Mouse (Mus musculus): ENCODE results near the gene Fmn2. TPM values are rescaled to one million over a fixed set of nuclear protein-coding genes. Genes with fewer than 3 reads are reported as not detected.

The Fmn2 gene
- polyA plus RNA-seq, 1 experiment from 2014 or later, result 0.41 TPM

- Histone ChIP-seq H3K4me2 (no peak overlapping the region), H3K9me3 (ENCODE audit: control insufficient read depth, low read length) (no peaks in the 10 kb centered on the region), H3K36me3 (ENCODE audit: control insufficient read depth, insufficient read depth, low read length) (no peaks in the 10 kb centered on the region), H3K4me3 (ENCODE audit: low read depth, low read length) (no peak overlapping the region), H3K27ac (ENCODE audit: low read depth, low read length) (no peak overlapping the region), H3K27me3 (replicated peaks; ENCODE audit: control insufficient read depth, insufficient read depth, low read length) (no peaks in the 10 kb centered on the region), H3K4me1 (replicated peaks; ENCODE audit: control insufficient read depth, insufficient read depth, low read length) (no peaks in the 10 kb centered on the region), H3K9ac (ENCODE audit: low read depth, low read length) (no peak overlapping the region)
- DNase-seq (ENCODE audit: low spot score) (no peak), ATAC-seq (replicated peaks; ENCODE audit: low FRiP score) (no peak)
- WGBS, result 88% methylated on average over 6 of the region's 6 CpGs
Measured at GRCm38 (mm10) chr1:174759354-174759753, 257.7 kb downstream of the Fmn2 start.

- no peak for DNase-seq (ENCODE audit: low spot score)
- no peak overlapping the region for H3K27ac ChIP-seq (ENCODE audit: low read depth, low read length)
- H3K9me3 ChIP-seq (ENCODE audit: control insufficient read depth, low read length), result no peaks in the 10 kb centered on the region
- H3K4me3 ChIP-seq (ENCODE audit: low read depth, low read length), result no peak overlapping the region
- no peaks in the 10 kb centered on the region for H3K27me3 ChIP-seq (replicated peaks; ENCODE audit: control insufficient read depth, insufficient read depth, low read length)
- WGBS, result 34% methylated on average over 2 of the region's 2 CpGs
- no peaks in the 10 kb centered on the region for H3K36me3 ChIP-seq (ENCODE audit: control insufficient read depth, insufficient read depth, low read length)
- no peak overlapping the region for H3K9ac ChIP-seq (ENCODE audit: low read depth, low read length)
- H3K4me2 ChIP-seq, result no peak overlapping the region
- ATAC-seq (replicated peaks; ENCODE audit: low FRiP score), result no peak
- H3K4me1 ChIP-seq (replicated peaks; ENCODE audit: control insufficient read depth, insufficient read depth, low read length), result no peaks in the 10 kb centered on the region
Measured at GRCm38 (mm10) chr1:174765757-174766156, 264.1 kb downstream of the Fmn2 start.

- Histone ChIP-seq H3K9ac (ENCODE audit: low read depth, low read length) (no peak overlapping the region), H3K9me3 (ENCODE audit: control insufficient read depth, low read length) (no peaks in the 10 kb centered on the region), H3K36me3 (ENCODE audit: control insufficient read depth, insufficient read depth, low read length) (no peaks in the 10 kb centered on the region), H3K27me3 (replicated peaks; ENCODE audit: control insufficient read depth, insufficient read depth, low read length) (no peaks in the 10 kb centered on the region), H3K27ac (ENCODE audit: low read depth, low read length) (no peak overlapping the region), H3K4me1 (replicated peaks; ENCODE audit: control insufficient read depth, insufficient read depth, low read length) (no peaks in the 10 kb centered on the region), H3K4me2 (no peak overlapping the region), H3K4me3 (ENCODE audit: low read depth, low read length) (no peak overlapping the region)
- WGBS, result 92% methylated on average over 3 of the region's 3 CpGs
- no peak for DNase-seq (ENCODE audit: low spot score)
- no peak for ATAC-seq (replicated peaks; ENCODE audit: low FRiP score)
Measured at GRCm38 (mm10) chr1:174766852-174767251, 265.2 kb downstream of the Fmn2 start.

- Histone ChIP-seq H3K36me3 (ENCODE audit: control insufficient read depth, insufficient read depth, low read length) (no peaks in the 10 kb centered on the region), H3K4me2 (no peak overlapping the region), H3K27me3 (replicated peaks; ENCODE audit: control insufficient read depth, insufficient read depth, low read length) (no peaks in the 10 kb centered on the region), H3K9me3 (ENCODE audit: control insufficient read depth, low read length) (no peaks in the 10 kb centered on the region), H3K9ac (ENCODE audit: low read depth, low read length) (no peak overlapping the region), H3K4me3 (ENCODE audit: low read depth, low read length) (no peak overlapping the region), H3K4me1 (replicated peaks; ENCODE audit: control insufficient read depth, insufficient read depth, low read length) (no peaks in the 10 kb centered on the region), H3K27ac (ENCODE audit: low read depth, low read length) (no peak overlapping the region)
- WGBS, result 83% methylated on average over 4 of the region's 4 CpGs
- DNase-seq (ENCODE audit: low spot score) (no peak), ATAC-seq (replicated peaks; ENCODE audit: low FRiP score) (no peak)
Measured at GRCm38 (mm10) chr1:174771871-174772281, 270.3 kb downstream of the Fmn2 start.

- no peak overlapping the region for H3K27ac ChIP-seq (ENCODE audit: low read depth, low read length)
- 85% methylated on average over 4 of the region's 4 CpGs for WGBS
- no peaks in the 10 kb centered on the region for H3K36me3 ChIP-seq (ENCODE audit: control insufficient read depth, insufficient read depth, low read length)
- no peak for ATAC-seq (replicated peaks; ENCODE audit: low FRiP score)
- H3K4me3 ChIP-seq (ENCODE audit: low read depth, low read length), result no peak overlapping the region
- no peak overlapping the region for H3K4me2 ChIP-seq
- DNase-seq (ENCODE audit: low spot score), result no peak
- H3K9ac ChIP-seq (ENCODE audit: low read depth, low read length), result no peak overlapping the region
- no peaks in the 10 kb centered on the region for H3K9me3 ChIP-seq (ENCODE audit: control insufficient read depth, low read length)
- no peaks in the 10 kb centered on the region for H3K27me3 ChIP-seq (replicated peaks; ENCODE audit: control insufficient read depth, insufficient read depth, low read length)
- H3K4me1 ChIP-seq (replicated peaks; ENCODE audit: control insufficient read depth, insufficient read depth, low read length), result no peaks in the 10 kb centered on the region
Measured at GRCm38 (mm10) chr1:174781037-174781436, 279.4 kb downstream of the Fmn2 start.

- Histone ChIP-seq H3K27me3 (replicated peaks; ENCODE audit: control insufficient read depth, insufficient read depth, low read length) (no peaks in the 10 kb centered on the region), H3K4me3 (ENCODE audit: low read depth, low read length) (no peak overlapping the region), H3K4me2 (no peak overlapping the region), H3K9me3 (ENCODE audit: control insufficient read depth, low read length) (no peaks in the 10 kb centered on the region), H3K4me1 (replicated peaks; ENCODE audit: control insufficient read depth, insufficient read depth, low read length) (no peaks in the 10 kb centered on the region), H3K27ac (ENCODE audit: low read depth, low read length) (no peak overlapping the region), H3K9ac (ENCODE audit: low read depth, low read length) (no peak overlapping the region), H3K36me3 (ENCODE audit: control insufficient read depth, insufficient read depth, low read length) (no peaks in the 10 kb centered on the region)
- ATAC-seq (replicated peaks; ENCODE audit: low FRiP score) (no peak), DNase-seq (ENCODE audit: low spot score) (no peak)
- WGBS, result 83% methylated on average over 2 of the region's 2 CpGs
Measured at GRCm38 (mm10) chr1:174788617-174789016, 287.0 kb downstream of the Fmn2 start.

- Histone ChIP-seq H3K9ac (ENCODE audit: low read depth, low read length) (no peak overlapping the region), H3K27ac (ENCODE audit: low read depth, low read length) (no peak overlapping the region), H3K27me3 (replicated peaks; ENCODE audit: control insufficient read depth, insufficient read depth, low read length) (no peaks in the 10 kb centered on the region), H3K4me3 (ENCODE audit: low read depth, low read length) (no peak overlapping the region), H3K9me3 (ENCODE audit: control insufficient read depth, low read length) (no peaks in the 10 kb centered on the region), H3K36me3 (ENCODE audit: control insufficient read depth, insufficient read depth, low read length) (no peaks in the 10 kb centered on the region), H3K4me1 (replicated peaks; ENCODE audit: control insufficient read depth, insufficient read depth, low read length) (no peaks in the 10 kb centered on the region), H3K4me2 (no peak overlapping the region)
- 60% methylated on average over 4 of the region's 4 CpGs for WGBS
- DNase-seq (ENCODE audit: low spot score) (no peak), ATAC-seq (replicated peaks; ENCODE audit: low FRiP score) (no peak)
Measured at GRCm38 (mm10) chr1:174811846-174812245, 310.2 kb downstream of the Fmn2 start.

GRCm38 (mm10) chr1:174826562-174826961, 324.9 kb downstream of the Fmn2 start:
- Histone ChIP-seq H3K4me1 (replicated peaks; ENCODE audit: control insufficient read depth, insufficient read depth, low read length) (no peaks in the 10 kb centered on the region), H3K4me2 (no peak overlapping the region), H3K4me3 (ENCODE audit: low read depth, low read length) (no peak overlapping the region), H3K9ac (ENCODE audit: low read depth, low read length) (no peak overlapping the region), H3K27me3 (replicated peaks; ENCODE audit: control insufficient read depth, insufficient read depth, low read length) (no peaks in the 10 kb centered on the region), H3K9me3 (ENCODE audit: control insufficient read depth, low read length) (no peaks in the 10 kb centered on the region), H3K36me3 (ENCODE audit: control insufficient read depth, insufficient read depth, low read length) (no peaks in the 10 kb centered on the region), H3K27ac (ENCODE audit: low read depth, low read length) (no peak overlapping the region)
- no peak for ATAC-seq (replicated peaks; ENCODE audit: low FRiP score)
- 57% methylated on average over 8 of the region's 8 CpGs for WGBS
- DNase-seq (ENCODE audit: low spot score), result no peak

GRCm38 (mm10) chr1:174836861-174837260, 335.2 kb downstream of the Fmn2 start:
- Histone ChIP-seq H3K4me3 (ENCODE audit: low read depth, low read length) (no peak overlapping the region), H3K4me2 (no peak overlapping the region), H3K4me1 (replicated peaks; ENCODE audit: control insufficient read depth, insufficient read depth, low read length) (no peaks in the 10 kb centered on the region), H3K9me3 (ENCODE audit: control insufficient read depth, low read length) (0 out of 2 replicates have a peak, but pooled peaks cover 3% of the 10 kb centered on the region), H3K36me3 (ENCODE audit: control insufficient read depth, insufficient read depth, low read length) (no peaks in the 10 kb centered on the region), H3K9ac (ENCODE audit: low read depth, low read length) (no peak overlapping the region), H3K27me3 (replicated peaks; ENCODE audit: control insufficient read depth, insufficient read depth, low read length) (no peaks in the 10 kb centered on the region), H3K27ac (ENCODE audit: low read depth, low read length) (no peak overlapping the region)
- WGBS, result 89% methylated on average over 23 of the region's 23 CpGs
- ATAC-seq (replicated peaks; ENCODE audit: low FRiP score) (no peak), DNase-seq (ENCODE audit: low spot score) (no peak)

Measured in liver, embryonic 11.5 days (tissue).